Mouse (Mus musculus) CH12.LX (cell line): ENCODE data around the gene Pom121l2.

Experiments
- CHD1 ChIP-seq: IDR thresholded peaks from 2 replicates; pipeline ENCODE4 v1.6.1; 2012; ENCODE audit warnings: low read depth, low read length, improper control_type of control experiment, inconsistent platforms
- CTCF ChIP-seq, 2 experiments: IDR thresholded peaks in 1 of 2; conservative IDR thresholded peaks in 1 of 2; 2 replicates each; pipeline ENCODE4 v1.5.1; 2011 to 2012; ENCODE audit warnings: low read depth in 2 of 2, low read length in 2 of 2, improper control_type of control experiment in 1 of 2, inconsistent platforms in 1 of 2, mild to moderate bottlenecking in 1 of 2, moderate library complexity in 1 of 2
- EP300 ChIP-seq: IDR thresholded peaks from 2 replicates; pipeline ENCODE4 v1.6.1; 2011; ENCODE audit warnings: low read length, improper control_type of control experiment
- ETS1 ChIP-seq: conservative IDR thresholded peaks from 2 replicates; pipeline ENCODE4 v1.6.1; 2012; ENCODE audit warnings: low read depth, mild to moderate bottlenecking, inconsistent platforms, low read length, improper control_type of control experiment, moderate library complexity
- HCFC1 ChIP-seq: IDR thresholded peaks from 2 replicates; pipeline ENCODE4 v1.6.1; 2012; ENCODE audit warnings: low read depth, mild to moderate bottlenecking, inconsistent platforms, low read length, improper control_type of control experiment
- MAX ChIP-seq: IDR thresholded peaks from 2 replicates; pipeline ENCODE4 v1.6.1; 2011; ENCODE audit warnings: low read length, improper control_type of control experiment
- MEF2A ChIP-seq: IDR thresholded peaks from 2 replicates; pipeline ENCODE4 v1.6.1; 2014; ENCODE audit warnings: low read depth, mild to moderate bottlenecking, inconsistent platforms, low read length, improper control_type of control experiment, borderline replicate concordance
- NRF1 ChIP-seq: IDR thresholded peaks from 2 replicates; pipeline ENCODE4 v1.6.1; 2014; ENCODE audit warnings: low read depth, mild to moderate bottlenecking, inconsistent platforms, low read length, improper control_type of control experiment, moderate library complexity
- POLR2A ChIP-seq: IDR thresholded peaks from 2 replicates; pipeline ENCODE4 v1.6.1; 2011; ENCODE audit warnings: low read depth, mild to moderate bottlenecking, improper control_type of control experiment, low read length
- RAD21 ChIP-seq: IDR thresholded peaks from 2 replicates; pipeline ENCODE4 v1.6.1; 2011; ENCODE audit warnings: low read depth, mild to moderate bottlenecking, low read length, improper control_type of control experiment, moderate library complexity
- SIN3A ChIP-seq: IDR thresholded peaks from 2 replicates; pipeline ENCODE4 v1.6.1; 2012; ENCODE audit warnings: low read length, improper control_type of control experiment, inconsistent platforms

DNA sequence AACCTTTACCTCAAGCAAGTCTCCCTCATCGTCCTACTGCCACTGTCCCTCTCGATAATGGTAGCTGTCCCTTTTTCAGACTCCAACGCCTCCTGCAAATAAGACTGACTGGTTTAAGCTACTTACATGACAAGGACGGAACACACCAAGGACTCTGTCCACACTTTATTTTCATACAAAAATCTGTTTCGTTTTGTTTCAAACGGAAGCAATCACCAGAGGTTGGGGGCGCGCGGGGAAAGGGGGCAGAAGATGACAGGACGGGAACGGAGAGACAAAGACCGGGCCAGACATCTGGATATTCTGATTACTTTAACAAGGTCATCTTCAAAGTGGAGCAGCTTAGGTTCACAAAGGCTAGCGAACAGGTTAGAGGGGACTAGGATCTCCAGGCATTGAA is 32.7 kb downstream of the Pom121l2 start:
- TF ChIP-seq POLR2A (no peak), CTCF (conservative IDR thresholded peaks at IDR 0.05 in 1 of 2, IDR thresholded peaks at IDR 0.05 in 1 of 2; ENCODE audit: low read depth in 2 of 2, low read length in 2 of 2) (no peak), EP300 (no peak), ETS1 (no peak), HCFC1 (no peak), MAX (no peak), CHD1 (no peak), SIN3A (no peak), NRF1 (no peak), MEF2A (no peak), RAD21 (no peak)
